Mouse (Mus musculus) T-helper 17 cell (primary cell): ENCODE measurements around the gene Acad11.

Experiments used
- in situ Hi-C, 2 experiments: fragments of 300-600 bp; cut with MboI, MseI; formaldehyde crosslinking; loops; 1 replicate in 1 of 2; 2 replicates in 1 of 2; pipeline ENCODE4 v1.15.1; 2025; ENCODE audit warnings: high pct_unique_total_duplicates in 2 of 2

The Acad11 gene

DNA sequence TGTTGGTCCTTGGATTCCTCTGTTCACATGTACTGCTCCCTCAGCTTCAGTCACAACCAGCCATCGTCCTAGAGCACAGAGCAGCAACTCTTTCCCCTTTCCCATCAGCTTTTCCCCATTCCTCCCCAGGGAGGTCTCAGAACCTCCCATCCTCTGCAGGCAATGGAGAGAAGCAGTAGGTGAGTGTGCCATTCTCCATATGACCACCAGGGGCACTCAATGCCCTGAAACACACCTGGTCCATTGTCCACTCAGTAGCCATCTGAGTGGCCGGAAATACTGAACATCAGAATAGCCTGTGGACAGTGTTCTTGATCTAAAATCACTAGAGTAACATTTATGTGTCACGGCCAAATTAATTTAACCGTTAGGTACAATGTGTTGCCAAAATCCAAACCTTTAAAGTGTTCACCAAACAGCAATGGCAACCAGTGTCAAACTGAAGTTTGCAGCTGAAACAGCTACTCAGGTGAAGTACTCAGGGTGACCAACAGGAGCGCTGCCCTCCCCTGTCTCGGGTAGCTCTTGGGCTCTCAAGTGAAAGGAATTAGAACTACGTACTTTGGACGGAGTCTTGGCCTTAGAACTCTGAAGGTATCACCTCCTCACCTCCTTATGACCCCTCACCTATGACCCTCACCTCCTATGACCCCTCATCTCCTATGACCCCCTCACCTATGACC, 81.3 kb downstream of the Acad11 start:
- in situ Hi-C loops: loop anchor here (10.0 kb wide), 2 partner anchors 430 to 1950 kb away; no protein-coding TSS in a partner anchor

DNA sequence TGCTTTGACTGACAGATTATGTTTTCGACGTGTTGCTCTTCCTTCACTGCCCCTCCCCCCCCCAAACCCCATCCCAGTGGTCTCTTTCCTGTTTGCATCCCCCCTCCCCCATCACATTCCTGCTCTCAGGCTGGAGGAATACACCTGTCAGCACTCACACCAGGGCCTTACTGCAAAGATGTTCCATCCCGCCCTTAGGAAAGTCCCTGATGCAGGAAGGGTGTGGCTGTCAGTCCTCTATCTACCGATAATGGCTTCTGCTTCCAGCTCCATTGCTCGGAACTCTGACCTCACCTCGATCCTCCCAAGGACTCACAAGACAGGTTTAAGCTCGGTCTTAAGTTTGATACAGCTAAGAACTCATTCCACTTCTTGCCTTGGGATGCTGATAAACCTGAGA, 83.5 kb downstream of the Acad11 start:
- in situ Hi-C loops: loop anchor here (10.0 kb wide), 2 partner anchors 432 to 1952 kb away; no protein-coding TSS in a partner anchor

DNA sequence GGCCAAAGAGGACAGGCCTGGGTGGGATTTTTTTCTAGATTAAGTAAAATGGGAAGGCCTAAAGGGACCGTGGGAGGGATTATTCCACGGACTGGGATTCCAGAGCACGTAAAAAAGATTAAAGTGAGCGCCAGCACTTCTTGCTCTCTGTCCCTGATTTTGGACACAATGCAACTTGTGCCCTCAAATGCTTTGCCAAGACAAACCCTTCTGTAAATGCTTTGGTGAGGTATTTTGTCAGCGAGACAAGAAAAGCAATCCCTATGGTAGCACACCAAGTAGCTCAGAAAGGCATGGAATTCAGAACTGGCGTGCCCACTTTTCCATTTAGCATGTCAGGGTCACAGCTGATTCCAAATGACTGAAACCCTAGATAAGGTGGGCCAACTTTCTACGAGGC, 85.8 kb downstream of the Acad11 start:
- in situ Hi-C loops: loop anchor here (10.0 kb wide), 2 partner anchors 434 to 1954 kb away; no protein-coding TSS in a partner anchor

DNA sequence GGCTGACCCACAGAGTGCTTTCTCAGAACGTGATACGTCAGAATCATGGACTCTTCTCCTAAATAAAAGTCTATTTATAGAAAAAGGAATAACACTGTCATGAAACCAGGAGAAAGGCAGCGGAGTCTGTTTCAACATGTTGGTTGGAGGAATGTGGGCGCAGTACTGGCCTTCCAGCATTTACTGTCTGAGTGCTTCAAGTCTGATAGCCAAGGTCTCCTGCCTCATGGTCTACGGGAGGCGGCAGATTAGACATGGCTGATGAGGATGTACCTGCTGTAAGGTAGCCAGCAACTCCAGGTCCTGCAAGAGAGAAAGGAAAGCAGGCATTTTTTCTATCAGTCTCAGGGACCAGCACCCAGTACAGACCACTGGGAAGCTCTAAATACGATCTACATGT, 88.9 kb downstream of the Acad11 start:
- in situ Hi-C loops: no loop called here

DNA sequence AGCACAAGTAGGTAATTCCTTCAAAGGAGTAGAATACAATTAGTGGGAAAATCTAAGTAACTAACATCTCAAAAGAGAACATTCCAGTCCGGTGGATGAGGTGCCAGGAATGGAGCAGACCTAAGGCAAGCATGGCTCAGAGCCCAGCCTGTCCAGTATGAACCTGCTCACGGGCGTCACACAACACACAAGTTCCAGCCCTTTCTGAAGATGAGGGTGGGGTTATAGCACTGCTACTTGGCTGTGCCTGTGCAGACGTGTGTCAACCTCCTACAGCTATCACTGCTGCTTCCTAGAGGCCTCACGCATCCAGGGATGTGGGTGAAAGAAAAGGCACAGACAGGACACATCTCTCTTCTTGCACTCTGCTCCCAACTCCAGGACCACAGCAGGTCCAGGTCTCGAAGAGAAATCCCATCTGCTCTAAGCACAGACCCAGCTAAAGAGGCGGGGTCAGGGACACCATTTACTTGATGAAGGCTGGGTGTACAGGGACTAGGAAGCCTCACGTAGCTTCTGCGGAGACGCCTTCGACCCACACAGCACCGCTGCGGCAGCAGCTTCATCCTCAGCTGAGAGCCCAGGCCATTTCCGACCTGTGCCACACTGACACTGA, 92.0 kb downstream of the Acad11 start:
- in situ Hi-C loops: no loop called here

DNA sequence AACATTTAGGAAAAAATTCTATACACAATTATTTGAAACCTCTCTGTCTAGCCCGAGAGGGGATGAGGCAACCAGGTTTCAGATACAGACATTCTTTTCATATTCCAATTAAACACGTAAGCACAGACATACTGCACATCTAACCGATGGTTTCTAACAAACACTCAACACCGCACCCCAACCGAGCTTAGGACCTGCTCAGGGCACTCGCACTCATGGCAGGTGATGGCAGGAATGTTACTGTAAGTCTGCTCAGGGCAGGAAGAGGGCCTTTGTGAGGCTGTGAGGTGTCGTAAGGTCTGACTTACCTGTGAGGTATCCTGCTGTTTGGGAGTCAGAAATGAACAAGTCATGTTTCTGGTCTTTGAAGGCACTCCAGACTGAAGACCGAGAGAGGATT, 93.3 kb downstream of the Acad11 start:
- in situ Hi-C loops: no loop called here

DNA sequence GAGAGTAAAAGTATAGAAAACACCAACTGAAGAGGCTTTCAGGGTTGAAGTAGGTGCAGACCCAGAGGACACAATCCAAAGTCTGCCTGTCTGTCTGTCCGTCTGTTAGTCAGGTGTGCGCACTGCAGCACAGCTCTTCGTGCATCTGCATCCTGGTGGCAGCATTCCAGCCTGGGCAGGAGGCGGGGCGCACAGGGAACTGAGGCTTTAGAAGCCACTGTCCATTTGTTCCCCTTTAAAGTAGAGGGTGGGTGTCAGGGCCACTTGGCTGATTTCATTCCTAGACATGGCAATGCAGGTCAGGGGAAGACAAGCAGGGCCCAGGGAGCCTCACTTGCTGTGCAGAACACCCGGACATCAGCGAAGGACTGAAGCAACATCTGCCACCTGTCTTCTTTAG, 94.1 kb downstream of the Acad11 start:
- in situ Hi-C loops: no loop called here

DNA sequence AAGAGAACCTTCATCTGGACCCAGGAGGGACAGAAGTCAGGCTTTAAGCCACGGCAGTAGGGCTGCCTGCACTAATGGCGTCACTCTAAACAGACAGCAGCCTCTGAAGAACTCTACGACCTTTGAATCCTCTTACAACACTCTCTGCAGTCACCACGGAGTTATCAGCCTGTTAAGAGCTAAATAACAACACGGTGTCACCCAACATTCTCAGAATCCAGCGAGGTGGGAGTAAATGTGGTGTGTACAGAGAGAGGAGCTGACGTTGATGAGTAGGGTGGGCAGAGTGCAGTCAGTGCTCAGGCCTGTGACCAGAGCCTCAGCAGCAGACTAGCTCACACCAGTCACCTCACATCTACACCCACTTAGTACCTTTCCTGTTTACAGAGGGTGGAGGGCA, 97.9 kb downstream of the Acad11 start:
- in situ Hi-C loops: no loop called here

DNA sequence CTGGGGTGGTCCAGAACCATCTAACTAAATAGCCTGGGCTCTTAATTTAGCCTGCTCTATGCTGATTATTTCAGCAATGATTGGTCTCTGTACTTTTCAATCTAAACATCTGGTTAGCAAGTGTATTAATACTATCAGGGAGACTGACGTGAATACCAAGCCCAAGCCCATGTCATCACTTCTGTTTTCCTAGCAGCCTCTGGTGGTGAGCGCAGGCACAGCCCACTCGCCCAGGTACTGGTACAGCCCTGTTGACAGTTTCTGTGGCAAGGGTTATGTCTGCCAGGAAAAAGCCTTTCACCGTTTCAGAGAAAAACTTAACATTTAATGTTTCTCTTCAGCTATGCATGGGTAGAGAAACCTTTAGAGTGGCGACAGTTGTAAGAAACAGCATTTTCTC, 101.0 kb downstream of the Acad11 start:
- in situ Hi-C loops: no loop called here

DNA sequence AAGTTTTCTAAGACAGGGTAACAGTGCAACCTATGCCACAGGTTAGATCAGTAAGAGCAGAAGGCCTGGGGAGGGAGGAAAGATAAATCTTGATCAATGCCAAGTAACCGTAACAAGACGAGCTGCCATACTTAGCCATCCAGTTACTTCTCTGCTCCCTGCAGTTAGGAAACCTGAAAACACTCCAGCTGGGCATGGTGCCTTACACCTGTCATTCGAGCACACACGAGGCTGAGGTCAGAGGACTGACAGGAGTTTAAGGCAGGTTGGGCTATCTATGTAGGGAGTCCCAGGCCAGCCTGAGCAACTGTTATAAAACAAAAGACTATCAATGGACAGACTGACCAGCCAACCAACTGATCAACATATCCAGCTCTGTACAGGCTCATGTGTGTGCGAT, 102.7 kb downstream of the Acad11 start:
- in situ Hi-C loops: no loop called here

DNA sequence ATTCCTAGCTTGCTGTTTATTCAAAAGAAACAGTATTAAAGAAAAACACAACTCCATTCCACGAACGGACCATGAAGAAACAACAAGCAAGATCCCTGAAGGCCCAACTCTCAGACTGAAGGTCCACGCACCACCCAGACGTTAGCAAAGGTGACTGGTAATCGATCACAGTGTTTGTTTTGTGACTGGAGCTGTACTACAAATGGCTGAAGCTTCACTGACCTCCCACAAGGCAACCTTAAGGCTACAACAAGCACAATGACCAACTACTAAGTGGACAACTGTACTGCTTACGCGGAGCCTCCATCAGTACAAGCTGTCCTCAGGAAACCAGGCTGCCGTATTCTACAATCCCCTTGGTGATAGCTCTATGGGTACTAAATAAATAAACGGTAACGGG, 106.8 kb downstream of the Acad11 start:
- in situ Hi-C loops: no loop called here

DNA sequence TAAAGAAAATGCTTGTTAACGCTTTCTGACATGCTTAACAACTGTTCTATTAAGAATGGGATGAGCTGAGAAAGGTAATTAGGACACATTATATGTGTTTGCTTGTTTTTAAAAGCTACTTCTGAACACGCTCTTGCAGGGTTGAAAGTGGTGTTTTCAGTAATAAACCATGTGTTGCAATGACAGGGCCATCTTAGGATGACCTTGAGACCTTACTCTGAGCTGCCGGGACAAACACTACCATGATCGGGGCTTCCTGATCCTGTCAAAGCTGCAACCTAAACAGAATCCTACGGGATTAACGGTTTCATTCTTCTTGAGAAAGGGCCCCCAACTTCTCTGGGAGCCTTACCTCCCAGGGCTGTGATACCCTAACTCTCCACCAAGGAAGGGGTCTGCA, 108.5 kb downstream of the Acad11 start:
- in situ Hi-C loops: no loop called here

DNA sequence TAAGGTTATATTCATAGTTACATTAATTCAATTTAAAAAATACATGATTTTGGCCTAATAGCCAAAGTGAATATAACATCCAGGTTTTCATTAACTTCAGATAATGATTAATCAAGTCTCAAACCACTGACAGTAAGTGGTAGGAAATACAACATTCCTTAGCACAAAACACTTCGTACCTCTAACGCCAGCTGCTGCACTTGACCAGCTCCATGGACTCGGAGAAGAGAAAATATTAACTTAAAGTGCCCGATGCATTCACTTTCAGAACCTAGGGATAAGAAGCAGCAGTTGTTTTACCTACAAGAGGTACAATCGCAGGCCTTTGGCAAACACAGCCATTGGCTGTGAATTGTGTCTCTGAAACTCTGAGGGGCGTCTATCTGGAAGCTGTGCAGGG, 109.2 kb downstream of the Acad11 start:
- in situ Hi-C loops: no loop called here
